Mouse (Mus musculus): ENCODE measurements around the gene Ptrh2. TPM values are rescaled to one million over a fixed set of nuclear protein-coding genes. Genes with fewer than 3 reads are reported as not detected.

Ptrh2 gene
- polyA plus RNA-seq, 1 experiment from 2014 or later = 28.2 TPM

GRCm38 (mm10) chr11:86650676-86651075 lies 33.1 kb upstream of the Ptrh2 start:
- no peaks in the 10 kb centered on the region for H3K27me3 ChIP-seq (replicated peaks; ENCODE audit: control insufficient read depth, insufficient read depth, low read length)
- H3K36me3 ChIP-seq (ENCODE audit: control insufficient read depth, insufficient read depth, low read length) = no peaks in the 10 kb centered on the region
- H3K4me3 ChIP-seq (ENCODE audit: low read length) = no peak overlapping the region
- H3K9me3 ChIP-seq (ENCODE audit: control insufficient read depth, low read length) = no peaks in the 10 kb centered on the region
- no peak overlapping the region for H3K9ac ChIP-seq (ENCODE audit: low read depth, low read length)
- no peaks in the 10 kb centered on the region for H3K4me1 ChIP-seq (ENCODE audit: control insufficient read depth, insufficient read depth, low read length)
- no peak overlapping the region for H3K27ac ChIP-seq (ENCODE audit: low read length)
- no peak for ATAC-seq
- H3K4me2 ChIP-seq (ENCODE audit: low read depth, low read length) = no peak overlapping the region
- WGBS = 70% methylated on average over 6 of the region's 6 CpGs

GRCm38 (mm10) chr11:86652578-86652979 lies 31.2 kb upstream of the Ptrh2 start:
- Histone ChIP-seq H3K4me1 (ENCODE audit: control insufficient read depth, insufficient read depth, low read length) (no peaks in the 10 kb centered on the region), H3K4me2 (ENCODE audit: low read depth, low read length) (no peak overlapping the region), H3K27ac (ENCODE audit: low read length) (no peak overlapping the region), H3K36me3 (ENCODE audit: control insufficient read depth, insufficient read depth, low read length) (no peaks in the 10 kb centered on the region), H3K9ac (ENCODE audit: low read depth, low read length) (no peak overlapping the region), H3K27me3 (replicated peaks; ENCODE audit: control insufficient read depth, insufficient read depth, low read length) (no peaks in the 10 kb centered on the region), H3K9me3 (ENCODE audit: control insufficient read depth, low read length) (no peaks in the 10 kb centered on the region), H3K4me3 (ENCODE audit: low read length) (no peak overlapping the region)
- ATAC-seq = no peak
- WGBS = 85% methylated on average over 4 of the region's 4 CpGs

- H3K4me1 ChIP-seq (ENCODE audit: control insufficient read depth, insufficient read depth, low read length) = no peaks in the 10 kb centered on the region
- no peaks in the 10 kb centered on the region for H3K36me3 ChIP-seq (ENCODE audit: control insufficient read depth, insufficient read depth, low read length)
- ATAC-seq = peak; percentile 44; the same call in 1 of the 2 replicates
- H3K9ac ChIP-seq (ENCODE audit: low read depth, low read length) = no peak overlapping the region
- H3K4me2 ChIP-seq (ENCODE audit: low read depth, low read length) = no peak overlapping the region
- H3K9me3 ChIP-seq (ENCODE audit: control insufficient read depth, low read length) = no peaks in the 10 kb centered on the region
- H3K4me3 ChIP-seq (ENCODE audit: low read length) = no peak overlapping the region
- H3K27ac ChIP-seq (ENCODE audit: low read length) = no peak overlapping the region
- H3K27me3 ChIP-seq (replicated peaks; ENCODE audit: control insufficient read depth, insufficient read depth, low read length) = no peaks in the 10 kb centered on the region
- 38% methylated on average over 3 of the region's 3 CpGs for WGBS
Measured at GRCm38 (mm10) chr11:86653446-86653845, 30.3 kb upstream of the Ptrh2 start.

DNA sequence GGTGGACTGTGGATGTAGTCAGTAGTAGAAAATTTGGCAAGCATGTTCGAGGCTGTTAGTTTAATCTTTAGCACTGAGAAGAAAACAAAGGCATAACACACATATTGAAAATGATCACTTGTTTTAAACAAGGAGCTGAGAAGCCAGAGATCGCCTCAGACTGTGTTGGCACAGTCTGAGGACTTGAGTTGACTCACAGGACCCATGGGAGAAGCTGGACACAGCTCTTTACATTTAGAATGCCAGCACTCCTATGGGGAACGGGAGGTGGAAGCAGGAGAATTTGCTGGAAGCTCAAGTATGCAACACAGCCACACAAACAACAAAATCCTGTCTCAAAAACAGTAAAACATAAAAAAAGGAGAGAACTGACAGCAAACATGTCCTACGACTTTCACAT lies 29.7 kb upstream of the Ptrh2 start:
- no peak for ATAC-seq
- Histone ChIP-seq H3K27ac (ENCODE audit: low read length) (no peak overlapping the region), H3K27me3 (replicated peaks; ENCODE audit: control insufficient read depth, insufficient read depth, low read length) (no peaks in the 10 kb centered on the region), H3K4me3 (ENCODE audit: low read length) (no peak overlapping the region), H3K36me3 (ENCODE audit: control insufficient read depth, insufficient read depth, low read length) (no peaks in the 10 kb centered on the region), H3K9me3 (ENCODE audit: control insufficient read depth, low read length) (no peaks in the 10 kb centered on the region), H3K4me2 (ENCODE audit: low read depth, low read length) (no peak overlapping the region), H3K9ac (ENCODE audit: low read depth, low read length) (no peak overlapping the region), H3K4me1 (ENCODE audit: control insufficient read depth, insufficient read depth, low read length) (no peaks in the 10 kb centered on the region)
- WGBS = 83% methylated on average over 4 of the region's 4 CpGs

GRCm38 (mm10) chr11:86655671-86656070 lies 28.1 kb upstream of the Ptrh2 start:
- Histone ChIP-seq H3K27me3 (replicated peaks; ENCODE audit: control insufficient read depth, insufficient read depth, low read length) (no peaks in the 10 kb centered on the region), H3K4me2 (ENCODE audit: low read depth, low read length) (no peak overlapping the region), H3K36me3 (ENCODE audit: control insufficient read depth, insufficient read depth, low read length) (no peaks in the 10 kb centered on the region), H3K27ac (ENCODE audit: low read length) (no peak overlapping the region), H3K4me3 (ENCODE audit: low read length) (no peak overlapping the region), H3K4me1 (ENCODE audit: control insufficient read depth, insufficient read depth, low read length) (no peaks in the 10 kb centered on the region), H3K9me3 (ENCODE audit: control insufficient read depth, low read length) (no peaks in the 10 kb centered on the region), H3K9ac (ENCODE audit: low read depth, low read length) (no peak overlapping the region)
- WGBS = 12% methylated on average over 1 of the region's 1 CpGs
- no peak for ATAC-seq

GRCm38 (mm10) chr11:86656849-86657567 lies 26.8 kb upstream of the Ptrh2 start:
- H3K27ac ChIP-seq (ENCODE audit: low read length) = no peak overlapping the region
- H3K27me3 ChIP-seq (replicated peaks; ENCODE audit: control insufficient read depth, insufficient read depth, low read length) = no peaks in the 10 kb centered on the region
- ATAC-seq = 0 out of 2 replicates have a peak, but pooled peaks have one; percentile 26
- H3K9me3 ChIP-seq (ENCODE audit: control insufficient read depth, low read length) = no peaks in the 10 kb centered on the region
- 76% methylated on average over 4 of the region's 4 CpGs for WGBS
- H3K36me3 ChIP-seq (ENCODE audit: control insufficient read depth, insufficient read depth, low read length) = no peaks in the 10 kb centered on the region; the same call in 1 of the 2 replicates
- no peak overlapping the region for H3K4me2 ChIP-seq (ENCODE audit: low read depth, low read length)
- H3K4me1 ChIP-seq (ENCODE audit: control insufficient read depth, insufficient read depth, low read length) = no peaks in the 10 kb centered on the region
- H3K9ac ChIP-seq (ENCODE audit: low read depth, low read length) = no peak overlapping the region
- no peak overlapping the region for H3K4me3 ChIP-seq (ENCODE audit: low read length)

GRCm38 (mm10) chr11:86657863-86658262 lies 25.9 kb upstream of the Ptrh2 start:
- ATAC-seq = no peak
- H3K9me3 ChIP-seq (ENCODE audit: control insufficient read depth, low read length) = no peaks in the 10 kb centered on the region
- no peak overlapping the region for H3K4me2 ChIP-seq (ENCODE audit: low read depth, low read length)
- no peak overlapping the region for H3K27ac ChIP-seq (ENCODE audit: low read length)
- no peak overlapping the region for H3K4me3 ChIP-seq (ENCODE audit: low read length)
- H3K9ac ChIP-seq (ENCODE audit: low read depth, low read length) = no peak overlapping the region
- no peaks in the 10 kb centered on the region; the same call in 1 of the 2 replicates for H3K36me3 ChIP-seq (ENCODE audit: control insufficient read depth, insufficient read depth, low read length)
- H3K4me1 ChIP-seq (ENCODE audit: control insufficient read depth, insufficient read depth, low read length) = no peaks in the 10 kb centered on the region
- H3K27me3 ChIP-seq (replicated peaks; ENCODE audit: control insufficient read depth, insufficient read depth, low read length) = no peaks in the 10 kb centered on the region

GRCm38 (mm10) chr11:86662986-86663895 lies 20.5 kb upstream of the Ptrh2 start:
- peak; percentile 74 for ATAC-seq
- WGBS = 91% methylated on average over 8 of the region's 8 CpGs
- Histone ChIP-seq H3K4me3 (ENCODE audit: low read length) (no peak overlapping the region), H3K27me3 (replicated peaks; ENCODE audit: control insufficient read depth, insufficient read depth, low read length) (no peaks in the 10 kb centered on the region), H3K4me1 (ENCODE audit: control insufficient read depth, insufficient read depth, low read length) (no peaks in the 10 kb centered on the region), H3K4me2 (ENCODE audit: low read depth, low read length) (no peak overlapping the region), H3K9me3 (ENCODE audit: control insufficient read depth, low read length) (no peaks in the 10 kb centered on the region), H3K9ac (ENCODE audit: low read depth, low read length) (no peak overlapping the region), H3K27ac (ENCODE audit: low read length) (no peak overlapping the region), H3K36me3 (ENCODE audit: control insufficient read depth, insufficient read depth, low read length) (no peaks in the 10 kb centered on the region; the same call in 1 of the 2 replicates)

GRCm38 (mm10) chr11:86663977-86664376 lies 19.8 kb upstream of the Ptrh2 start:
- no peak overlapping the region for H3K4me2 ChIP-seq (ENCODE audit: low read depth, low read length)

More at GRCm38 (mm10) chr11:86663977-86664376, 19.8 kb upstream of the Ptrh2 start:
- Histone ChIP-seq H3K9ac (ENCODE audit: low read depth, low read length) (no peak overlapping the region), H3K9me3 (ENCODE audit: control insufficient read depth, low read length) (no peaks in the 10 kb centered on the region), H3K27ac (ENCODE audit: low read length) (no peak overlapping the region), H3K4me1 (ENCODE audit: control insufficient read depth, insufficient read depth, low read length) (no peaks in the 10 kb centered on the region), H3K4me3 (ENCODE audit: low read length) (no peak overlapping the region), H3K27me3 (replicated peaks; ENCODE audit: control insufficient read depth, insufficient read depth, low read length) (no peaks in the 10 kb centered on the region), H3K36me3 (ENCODE audit: control insufficient read depth, insufficient read depth, low read length) (no peaks in the 10 kb centered on the region; the same call in 1 of the 2 replicates)
- ATAC-seq = no peak

Measured in intestine, embryonic 16.5 days (tissue).